ENCODE assay signal across 21 mouse cellular contexts in the genomic region with DNA sequence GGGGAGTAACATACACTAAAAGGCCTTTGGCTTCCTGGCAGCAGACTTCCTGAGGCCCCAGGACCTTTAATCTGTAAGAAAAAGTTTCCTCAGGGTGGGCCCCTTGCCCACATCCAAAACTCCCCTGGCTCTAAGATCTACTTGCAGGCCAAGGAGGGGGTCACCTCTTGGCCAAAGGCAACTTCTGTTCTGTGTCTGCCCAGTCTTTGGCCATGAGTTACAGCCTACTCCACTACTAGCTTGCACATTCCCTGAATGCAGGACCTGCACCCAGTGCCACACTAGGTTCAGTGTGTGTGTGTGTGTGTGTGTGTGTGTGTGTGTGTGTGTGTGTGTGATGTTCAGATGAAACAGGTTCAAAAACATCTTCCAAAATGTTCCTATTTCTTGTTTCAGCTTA. TPM values are rescaled to one million over a fixed set of nuclear protein-coding genes. Genes with fewer than 3 reads are reported as not detected.
DNase-seq lines count a peak whose midpoint lies in the region; ATAC-seq and TF ChIP-seq lines count a peak whose summit lies in the region.
"Had no signal": no experiment of that assay in that cellular context is flagged by ENCODE, and none has a peak within 500 bp of the region (broad histone marks: within the 10 kb centered on the region; RNA-seq: fewer than 3 reads in every experiment).

No protein-coding gene starts in this region.

- peak overlapping the region; percentile 7; the same call in 1 of the 2 replicates for H3K27ac ChIP-seq in heart, embryonic 10.5 days
- peak overlapping the region; percentile 99 for H3K27ac ChIP-seq in liver, embryonic 12.5 days
- H3K27ac ChIP-seq in limb, embryonic 11.5 days (replicated peaks; ENCODE audit: low read depth, low read length): peak overlapping the region; percentile 56; the same call in 1 of the 2 replicates
- H3K27ac ChIP-seq: heart, embryonic 15.5 days; hindbrain, embryonic 15.5 days; midbrain, embryonic 12.5 days had no signal

- no peak overlapping the region for H3K9ac ChIP-seq in liver, embryonic 12.5 days
- H3K9ac ChIP-seq in limb, embryonic 11.5 days (ENCODE audit: low read length): peak overlapping the region; percentile 12; the same call in 1 of the 2 replicates
- H3K9ac ChIP-seq: heart, embryonic 15.5 days; hindbrain, embryonic 15.5 days; midbrain, embryonic 12.5 days had no signal

- intact Hi-C loops in heart, postnatal 10 days (cut with DNase I): no loop called here

- no peak overlapping the region for H3K4me2 ChIP-seq in liver, embryonic 12.5 days
- H3K4me2 ChIP-seq in limb, embryonic 11.5 days (ENCODE audit: low read depth, severe bottlenecking): no peak overlapping the region
- peak overlapping the region; percentile 37 for H3K4me2 ChIP-seq in myocyte (ENCODE audit: low read depth)
- H3K4me2 ChIP-seq: heart, embryonic 15.5 days; hindbrain, embryonic 15.5 days; midbrain, embryonic 12.5 days had no signal

- peaks cover 23% of the 10 kb centered on the region for H3K79me2 ChIP-seq in myocyte (ENCODE audit: control insufficient read depth, insufficient read depth)

- DNase-seq in heart, embryonic 10.5 days (ENCODE audit: low spot score): no peak
- no peak for DNase-seq in heart, postnatal 10 days
- no peak for DNase-seq in liver
- no peak for DNase-seq in limb, embryonic 11.5 days (ENCODE audit: low spot score)
- no peak for DNase-seq in adrenal gland, adult 18-20 months (ENCODE audit: low spot score in 2 of 2)
- no peak for DNase-seq in lung, postnatal 36 days
- DNase-seq: adrenal gland, postnatal 14 days; cerebellum, adult 18-20 months; cerebellum, postnatal 36 days; gastrocnemius, postnatal 10 days; kidney, adult 11 months; kidney, postnatal 36 days; lung, adult 2 months; lung, postnatal 4 days; right cerebral cortex, postnatal 25 days had no signal

- no peak overlapping the region for H3ac ChIP-seq in myocyte (ENCODE audit: control insufficient read depth, insufficient read length)

- H3K4me3 ChIP-seq in heart, embryonic 10.5 days: no peak overlapping the region
- no peak overlapping the region for H3K4me3 ChIP-seq in liver, embryonic 12.5 days
- H3K4me3 ChIP-seq in limb, embryonic 11.5 days (ENCODE audit: low read depth, low read length): no peak overlapping the region
- no peak overlapping the region for H3K4me3 ChIP-seq in myocyte
- H3K4me3 ChIP-seq: heart, embryonic 15.5 days; hindbrain, embryonic 15.5 days; midbrain, embryonic 12.5 days had no signal

- 0 out of 2 replicates have a peak, but pooled peaks cover 11% of the 10 kb centered on the region for H3K27me3 ChIP-seq in heart, embryonic 10.5 days (ENCODE audit: insufficient read depth, poor library complexity, severe bottlenecking)
- H3K27me3 ChIP-seq in liver, embryonic 12.5 days (replicated peaks): no peaks in the 10 kb centered on the region
- no peaks in the 10 kb centered on the region for H3K27me3 ChIP-seq in limb, embryonic 11.5 days (ENCODE audit: control insufficient read depth, insufficient read depth, low read length)
- H3K27me3 ChIP-seq in myocyte (ENCODE audit: control insufficient read depth, insufficient read depth, insufficient read length): no peaks in the 10 kb centered on the region
- H3K27me3 ChIP-seq: heart, embryonic 15.5 days; hindbrain, embryonic 15.5 days had no signal

- peaks cover 23% of the 10 kb centered on the region for H3K36me3 ChIP-seq in heart, embryonic 10.5 days
- H3K36me3 ChIP-seq in liver, embryonic 12.5 days: peaks cover 37% of the 10 kb centered on the region
- peaks cover 17% of the 10 kb centered on the region for H3K36me3 ChIP-seq in limb, embryonic 11.5 days (ENCODE audit: control insufficient read depth, insufficient read depth, low read length)
- peaks cover 27% of the 10 kb centered on the region for H3K36me3 ChIP-seq in myocyte (ENCODE audit: control insufficient read depth, insufficient read depth)

- no peaks in the 10 kb centered on the region for H3K9me3 ChIP-seq in heart, embryonic 10.5 days
- no peaks in the 10 kb centered on the region for H3K9me3 ChIP-seq in liver, embryonic 12.5 days (replicated peaks)
- H3K9me3 ChIP-seq in limb, embryonic 11.5 days (ENCODE audit: control insufficient read depth, low read length): no peaks in the 10 kb centered on the region
- H3K9me3 ChIP-seq: heart, embryonic 15.5 days; hindbrain, embryonic 15.5 days; midbrain, embryonic 12.5 days had no signal

- TF ChIP-seq POLR2A in myocyte (IDR thresholded peaks at IDR 0.05; ENCODE audit: insufficient read length, low read depth): no peak

- H3K4me1 ChIP-seq in heart, embryonic 10.5 days: peaks cover 29% of the 10 kb centered on the region
- H3K4me1 ChIP-seq in liver, embryonic 12.5 days: peaks cover 86% of the 10 kb centered on the region
- H3K4me1 ChIP-seq in limb, embryonic 11.5 days (ENCODE audit: control insufficient read depth, insufficient read depth, low read length): peaks cover 17% of the 10 kb centered on the region

- no peak for ATAC-seq in liver, embryonic 12.5 days
- ATAC-seq in limb, embryonic 11.5 days (ENCODE audit: insufficient number of reproducible peaks, low FRiP score, low TSS enrichment, low read depth): no peak
- ATAC-seq: forebrain, embryonic 16.5 days had no signal

TF ChIP-seq in myocyte, 11 proteins besides CTCF, POLR2A, EP300 and RAD21:
- TF ChIP-seq POLR2AphosphoS2 (IDR thresholded peaks at IDR 0.05; ENCODE audit: insufficient read length, low read depth): peak; percentile 59
- TF ChIP-seq E2F4 (IDR thresholded peaks at IDR 0.05; ENCODE audit: insufficient read depth): no peak

RNA-seq across cellular contexts. Expression of gene Fth1, which starts 7.2 kb away (rescaled TPM):
- polyA plus RNA-seq in heart, embryonic 10.5 days (2016; fragmentation: Nextera tagmentation; extraction: Ambion mirVana): 1,706 and 1,823 TPM in 2 replicates
- total RNA-seq in heart, postnatal 10 days (2021): 1,000 to 10,000 TPM; 1,753 to 1,826 TPM
- polyA plus RNA-seq in liver, embryonic 12.5 days (2016; fragmentation: Nextera tagmentation; extraction: Ambion mirVana): 5,199 and 5,262 TPM in 2 replicates
- polyA plus RNA-seq in limb, embryonic 11.5 days (2014; fragmentation: Nextera tagmentation; extraction: Ambion mirVana): 1,189 and 1,219 TPM in 2 replicates
- 6,603 TPM for polyA plus RNA-seq in myocyte (2012; fragmentation: generic; extraction: Trizol)
- 1,000 to 10,000 TPM; 3,118 to 4,182 TPM for total RNA-seq in adrenal gland, adult 18-20 months (2021)

RNA-seq across cellular contexts. Expression of gene Best1, which starts 13.8 kb away (rescaled TPM):
- polyA plus RNA-seq in heart, embryonic 10.5 days (2016; fragmentation: Nextera tagmentation; extraction: Ambion mirVana): 0.73 and 0.95 TPM in 2 replicates
- total RNA-seq in heart, postnatal 10 days (2021): under 1 TPM; 0.20 to 0.36 TPM
- polyA plus RNA-seq in liver, embryonic 12.5 days (2016; fragmentation: Nextera tagmentation; extraction: Ambion mirVana): 0.17 and 0.32 TPM in 2 replicates
- polyA plus RNA-seq in limb, embryonic 11.5 days (2014; fragmentation: Nextera tagmentation; extraction: Ambion mirVana): 1.9 and 2.4 TPM in 2 replicates
- 6.6 TPM for polyA plus RNA-seq in myocyte (2012; fragmentation: generic; extraction: Trizol)
- total RNA-seq in adrenal gland, adult 18-20 months (2021): under 1 TPM; 0.22 to 0.30 TPM

RNA-seq across cellular contexts. Expression of gene Rab3il1, which starts 13.9 kb away (rescaled TPM):
- 51.5 and 57.6 TPM in 2 replicates for polyA plus RNA-seq in heart, embryonic 10.5 days (2016; fragmentation: Nextera tagmentation; extraction: Ambion mirVana)
- 10 to 100 TPM; 10.4 to 12.1 TPM for total RNA-seq in heart, postnatal 10 days (2021)
- polyA plus RNA-seq in liver, embryonic 12.5 days (2016; fragmentation: Nextera tagmentation; extraction: Ambion mirVana): 189 and 191 TPM in 2 replicates
- polyA plus RNA-seq in limb, embryonic 11.5 days (2014; fragmentation: Nextera tagmentation; extraction: Ambion mirVana): 39.8 and 44.5 TPM in 2 replicates
- polyA plus RNA-seq in myocyte (2012; fragmentation: generic; extraction: Trizol): 15.2 TPM
- total RNA-seq in adrenal gland, adult 18-20 months (2021): 1 to 10 TPM; 3.6 to 5.9 TPM

RNA-seq across cellular contexts. Expression of gene Fads3, which starts 53.8 kb away (rescaled TPM):
- polyA plus RNA-seq in heart, embryonic 10.5 days (2016; fragmentation: Nextera tagmentation; extraction: Ambion mirVana): 16.5 and 19.0 TPM in 2 replicates
- total RNA-seq in heart, postnatal 10 days (2021): 10 to 100 TPM; 39.7 to 45.5 TPM
- polyA plus RNA-seq in liver, embryonic 12.5 days (2016; fragmentation: Nextera tagmentation; extraction: Ambion mirVana): 6.9 and 10.0 TPM in 2 replicates
- polyA plus RNA-seq in limb, embryonic 11.5 days (2014; fragmentation: Nextera tagmentation; extraction: Ambion mirVana): 2.3 and 3.3 TPM in 2 replicates
- polyA plus RNA-seq in myocyte (2012; fragmentation: generic; extraction: Trizol): 557 TPM
- 10 to 100 TPM; 10.3 to 54.2 TPM for total RNA-seq in adrenal gland, adult 18-20 months (2021)

Comparison
In these comparisons a context has a peak if more than half of its experiments do, and no peak if none do; other contexts are left out.
1. H3K27ac ChIP-seq: peak in every context shown above with its lines; median percentile 99 in liver, embryonic 12.5 days; 56 in limb, embryonic 11.5 days; 7 in heart, embryonic 10.5 days.